Comparison of ENCODE assay signal across 8 mouse cellular contexts in genomic region chr7:126975893-126975949, GRCm38 (mm10). TPM values are rescaled to one million over a fixed set of nuclear protein-coding genes. Genes with fewer than 3 reads are reported as not detected.
DNase-seq lines count a peak whose midpoint lies in the region; ATAC-seq and TF ChIP-seq lines count a peak whose summit lies in the region.

Cdipt (plus strand) TSS chr7:126975914.

- intact Hi-C loops in heart, adult 2 months (cut with DNase I): no loop called here

- peaks cover 10% of the 10 kb centered on the region for H3K4me1 ChIP-seq in heart, adult 2 months (ENCODE audit: control insufficient read depth, insufficient read depth, low read length)
- peaks cover 60% of the 10 kb centered on the region for H3K4me1 ChIP-seq in megakaryocyte, embryonic 14.5 days

- TF ChIP-seq EP300 in heart, adult 2 months (IDR thresholded peaks at IDR 0.05; ENCODE audit: insufficient read depth, low read depth, low read length): no peak

- DNase-seq in heart, adult 2 months: no peak
- no peak for DNase-seq in heart, adult 11 months
- no peak for DNase-seq in adrenal gland, postnatal 10 days
- DNase-seq in gastrocnemius, adult 8-10 months (ENCODE audit: low spot score in 2 of 2): no peak
- DNase-seq in frontal cortex, postnatal 36 days (ENCODE audit: low spot score in 2 of 2): no peak
- DNase-seq in thymus, postnatal 4 days: no peak

- peaks cover 3% of the 10 kb centered on the region; the same call in 1 of the 2 replicates for H3K36me3 ChIP-seq in heart, adult 2 months (ENCODE audit: control insufficient read depth, insufficient read depth, low read length)
- peaks cover 30% of the 10 kb centered on the region for H3K36me3 ChIP-seq in megakaryocyte, embryonic 14.5 days (replicated peaks; ENCODE audit: low read length)

- peak within 1 kb of the TSS; percentile 91 for H3K9ac ChIP-seq in heart, adult 2 months (ENCODE audit: low read depth, low read length)

- H3K4me3 ChIP-seq in heart, adult 2 months: peak within 1 kb of the TSS; percentile 100
- H3K4me3 ChIP-seq in megakaryocyte, embryonic 14.5 days (replicated peaks): peak within 1 kb of the TSS; percentile 95

- H3K79me2 ChIP-seq in heart, adult 2 months (replicated peaks; ENCODE audit: control insufficient read depth, insufficient read depth, low read length): peaks cover 3% of the 10 kb centered on the region; the same call in 1 of the 2 replicates

- no peak for ATAC-seq in inflammation-experienced regulatory T-cells, adult 6 months

- 0% methylated on average over 1 of the region's 1 CpGs for WGBS in heart, adult 2 months

- TF ChIP-seq POLR2A in heart, adult 2 months (IDR thresholded peaks at IDR 0.05; ENCODE audit: insufficient read depth, low read depth, low read length): no peak

- no peaks in the 10 kb centered on the region for H3K9me3 ChIP-seq in megakaryocyte, embryonic 14.5 days

- peak within 1 kb of the TSS; percentile 100 for H3K27ac ChIP-seq in heart, adult 2 months

- no peaks in the 10 kb centered on the region for H3K27me3 ChIP-seq in heart, adult 2 months (ENCODE audit: control insufficient read depth, insufficient read depth, low read length)
- peaks cover 1% of the 10 kb centered on the region for H3K27me3 ChIP-seq in megakaryocyte, embryonic 14.5 days (replicated peaks)

- no peak for TF ChIP-seq CTCF in heart, adult 2 months (IDR thresholded peaks at IDR 0.05)

RNA-seq across cellular contexts. Expression of gene Cdipt, which starts in this region (rescaled TPM):
- 10 to 100 TPM; 44.4 to 45.9 TPM for total RNA-seq in heart, adult 2 months (2021)
- 133 and 170 TPM in 2 replicates for polyA plus RNA-seq in heart, adult 2 months (2012; rRNA removed)
- total RNA-seq in adrenal gland, postnatal 10 days (2021): 10 to 100 TPM; 70.6 to 76.4 TPM
- total RNA-seq in gastrocnemius, adult 8-10 months (2022): 10 to 100 TPM; 27.4 to 34.9 (median 33.3) TPM
- polyA plus RNA-seq in inflammation-experienced regulatory T-cells, adult 6 months (2017; shearing (Covaris generic)): 100 to 1,000 TPM; 104 to 127 (median 115) TPM
- polyA plus RNA-seq in megakaryocyte, embryonic 14.5 days (2012; ENCODE audit: insufficient read depth, low replicate concordance): 105 and 211 TPM in 2 replicates
